Mouse (Mus musculus) thymus, adult 2 months (tissue): ENCODE data around the gene Orm2.

Experiments used
- CTCF ChIP-seq: fragments of 200-500 bp; IDR thresholded peaks from 2 replicates; pipeline ENCODE4 v1.5.1; 2012; ENCODE audit warnings: mild to moderate bottlenecking, control low read depth, low read length, moderate library complexity, borderline replicate concordance; ENCODE audit not compliant: control insufficient read depth, poor library complexity, insufficient read depth; ENCODE audit errors: extremely low read depth
- POLR2A ChIP-seq: fragments of 200-500 bp; IDR thresholded peaks from 2 replicates; pipeline ENCODE4 v1.6.1; 2012; ENCODE audit warnings: mild to moderate bottlenecking, low read length, control low read depth, moderate library complexity; ENCODE audit not compliant: control insufficient read depth, poor library complexity, insufficient read depth; ENCODE audit errors: extremely low read depth

DNA sequence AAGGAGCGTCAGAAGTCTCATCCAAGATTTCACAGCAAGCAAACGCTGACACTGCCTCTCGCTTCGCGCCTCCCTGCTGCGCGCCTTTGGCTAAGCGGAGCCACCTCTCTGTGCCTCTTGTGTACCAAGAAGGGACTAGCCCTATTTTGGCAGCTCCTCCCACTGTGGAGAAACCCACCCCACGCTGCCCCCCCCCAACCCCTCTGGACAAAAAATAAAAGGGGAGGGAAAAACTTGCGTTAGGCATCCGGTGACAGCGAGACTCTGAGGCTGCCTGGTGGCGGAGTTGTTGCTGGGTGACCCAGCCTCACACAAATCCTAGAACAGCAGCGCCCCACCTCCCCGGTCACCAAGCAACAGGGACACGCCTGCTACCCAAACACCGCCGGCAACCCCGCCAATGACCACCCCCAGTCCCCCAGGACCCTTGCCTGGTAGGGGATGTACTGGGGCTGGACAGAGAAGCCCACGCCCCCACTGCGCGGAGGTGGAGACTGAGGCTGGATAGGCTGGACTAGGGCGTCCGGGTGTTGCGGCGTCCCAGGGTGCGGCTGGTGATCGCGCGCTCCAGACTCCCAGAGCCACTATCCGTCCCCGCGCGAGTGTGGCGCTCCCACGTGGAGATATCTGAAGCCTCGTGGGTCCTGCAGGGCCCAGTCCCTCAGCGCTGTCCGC, 47.8 kb downstream of the Orm2 start:
- TF ChIP-seq CTCF (no peak), POLR2A (no peak)
